Mouse (Mus musculus) left cerebral cortex, adult 9 months (tissue): ENCODE measurements at regions not wholly inside any gene's neighbourhood (a gene's known extent, or its start where the extent isn't known, plus 50 kb on each side); places are given as distances from the start of the nearest gene placed in this dataset.

Experiments
- DNase-seq, 2 experiments: peaks; one replicate each; pipeline ENCODE4 v3.0.0; 2022; ENCODE audit warnings: low spot score in 2 of 2

GRCm38 (mm10) chr9:90683319-90683718, 412.7 kb upstream of the Tbc1d2b start:
- DNase-seq: no peak

DNA sequence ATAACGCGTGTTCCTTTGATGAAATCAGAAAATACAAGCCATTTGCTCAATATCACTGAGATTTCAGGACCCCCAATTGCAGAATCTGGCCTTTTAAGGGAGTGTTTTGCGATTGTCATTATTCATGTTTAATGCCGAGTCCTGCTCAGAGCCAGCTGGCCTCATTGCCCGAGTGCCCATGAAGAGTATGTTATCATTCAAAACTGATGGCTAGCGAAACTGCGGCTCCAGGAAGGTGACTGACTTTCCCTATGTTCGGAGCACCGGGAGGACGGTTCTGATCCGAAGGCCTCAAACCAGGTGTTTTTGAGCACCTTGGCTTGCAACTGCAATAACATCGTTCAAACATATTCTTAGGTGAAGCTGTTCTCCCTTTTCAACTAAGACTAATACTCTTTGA, 419.5 kb upstream of the Tbc1d2b start:
- no peak for DNase-seq

DNA sequence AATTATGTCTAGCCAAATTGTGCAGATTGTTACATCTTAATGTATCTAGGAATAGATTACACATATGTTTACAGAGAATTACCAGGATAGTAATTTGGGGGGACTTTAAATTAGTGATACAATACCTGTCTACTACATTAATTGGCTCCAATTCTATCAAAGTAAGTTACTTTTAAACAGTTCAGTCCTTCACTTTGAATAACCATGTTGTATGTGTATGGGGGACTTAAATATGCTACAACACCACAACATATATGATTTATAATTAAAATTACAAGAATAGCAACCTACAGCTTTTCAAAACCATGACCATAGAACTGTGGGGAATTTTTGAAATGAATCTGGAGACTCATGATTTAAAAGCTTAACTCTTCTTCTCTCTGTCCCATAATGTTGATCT, 420.5 kb upstream of the Tbc1d2b start:
- no peak for DNase-seq

DNA sequence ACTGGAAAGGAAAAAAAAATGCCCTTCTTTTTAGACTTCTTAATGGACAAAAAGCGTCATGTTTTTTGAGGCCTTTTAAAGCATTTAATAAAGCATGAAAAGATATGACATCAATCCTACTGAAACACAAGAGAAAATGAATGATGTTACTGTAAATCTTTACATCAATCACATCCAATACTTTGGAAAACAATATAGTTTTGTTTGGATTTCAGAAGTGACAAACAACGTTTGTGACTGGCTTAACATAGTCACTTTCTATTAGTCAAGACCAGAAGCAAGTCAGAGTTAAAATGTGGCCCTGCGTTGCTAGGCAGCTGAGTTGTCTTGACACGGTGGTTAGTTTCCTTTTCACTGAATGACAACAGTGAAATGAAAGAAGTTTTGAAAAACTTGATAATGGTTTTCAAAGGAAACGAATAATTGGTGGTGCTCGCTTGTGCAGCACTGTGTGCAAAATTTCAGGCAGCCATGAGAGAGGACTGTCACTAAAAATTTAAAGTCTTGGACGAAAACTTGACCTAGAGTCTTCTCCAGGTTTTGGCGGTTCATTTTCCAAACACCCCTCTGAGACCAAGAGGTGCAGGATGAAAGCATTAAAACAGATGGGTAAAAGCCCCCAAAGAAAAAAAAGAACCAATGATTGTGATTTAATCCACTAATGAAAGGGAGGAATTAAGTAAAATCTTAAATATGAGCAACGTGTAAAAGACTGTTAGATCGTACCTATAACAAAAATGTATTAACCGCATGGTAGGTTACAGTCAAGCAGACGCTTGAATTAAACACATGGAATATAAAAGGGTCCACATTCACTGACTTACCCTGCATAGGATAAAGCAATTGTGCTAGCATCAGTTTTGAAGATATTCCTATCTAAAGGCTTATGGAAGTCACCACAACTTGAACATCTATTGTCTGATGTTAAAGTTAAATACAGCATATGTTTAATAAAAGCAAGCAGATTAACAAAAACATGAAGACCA, 421.4 kb upstream of the Tbc1d2b start:
- DNase-seq: no peak

DNA sequence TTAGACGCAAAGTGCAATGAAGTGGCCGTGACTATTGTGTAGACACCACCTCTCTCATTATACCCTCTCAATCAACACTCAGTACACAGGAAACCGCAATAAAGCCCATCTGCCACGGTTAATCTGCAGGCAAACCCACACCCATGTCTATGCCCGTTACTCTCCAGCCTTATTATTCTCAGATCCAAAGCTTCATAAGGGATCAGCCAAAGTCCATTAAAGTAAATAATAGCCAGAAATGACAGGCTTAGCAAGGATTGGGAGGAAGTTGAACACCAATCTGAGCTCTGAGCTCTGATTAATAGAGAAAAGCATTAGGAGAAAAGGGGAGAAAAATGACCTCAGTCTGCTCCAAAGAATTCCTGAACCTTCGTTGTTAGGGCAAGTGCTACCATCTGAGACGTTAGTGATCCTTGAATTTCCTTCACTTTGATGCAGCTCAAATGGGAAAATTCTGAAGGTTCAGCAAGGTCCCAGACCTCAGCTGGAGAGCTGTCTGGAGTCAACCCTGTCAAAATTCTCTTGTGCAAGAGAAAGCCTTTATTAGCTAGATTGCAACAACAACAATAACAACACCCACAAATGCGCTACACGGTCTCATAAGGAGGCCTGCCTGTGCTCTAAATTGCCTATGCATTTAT, 422.5 kb upstream of the Tbc1d2b start:
- DNase-seq: no peak

GRCm38 (mm10) chr9:90694051-90694645, 423.5 kb upstream of the Tbc1d2b start:
- DNase-seq: no peak

DNA sequence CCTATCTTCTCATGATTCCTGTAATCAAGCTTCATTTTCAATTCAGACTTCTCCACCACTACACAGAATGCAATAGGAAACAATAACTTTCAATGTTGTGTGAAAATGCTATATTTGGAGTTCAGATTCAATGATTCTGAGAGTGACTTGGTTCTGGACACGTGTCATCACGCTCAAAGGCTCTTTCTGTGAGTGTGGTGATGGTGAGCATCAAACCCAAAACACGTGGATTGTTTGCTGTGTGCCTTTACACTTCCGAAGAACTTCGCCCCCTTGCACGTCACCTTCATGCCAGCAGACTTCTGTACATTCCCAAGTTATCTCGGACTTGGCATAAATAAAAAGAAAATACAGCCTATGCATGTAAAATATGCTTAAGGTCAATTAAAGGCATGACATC, 425.1 kb upstream of the Tbc1d2b start:
- DNase-seq: no peak

DNA sequence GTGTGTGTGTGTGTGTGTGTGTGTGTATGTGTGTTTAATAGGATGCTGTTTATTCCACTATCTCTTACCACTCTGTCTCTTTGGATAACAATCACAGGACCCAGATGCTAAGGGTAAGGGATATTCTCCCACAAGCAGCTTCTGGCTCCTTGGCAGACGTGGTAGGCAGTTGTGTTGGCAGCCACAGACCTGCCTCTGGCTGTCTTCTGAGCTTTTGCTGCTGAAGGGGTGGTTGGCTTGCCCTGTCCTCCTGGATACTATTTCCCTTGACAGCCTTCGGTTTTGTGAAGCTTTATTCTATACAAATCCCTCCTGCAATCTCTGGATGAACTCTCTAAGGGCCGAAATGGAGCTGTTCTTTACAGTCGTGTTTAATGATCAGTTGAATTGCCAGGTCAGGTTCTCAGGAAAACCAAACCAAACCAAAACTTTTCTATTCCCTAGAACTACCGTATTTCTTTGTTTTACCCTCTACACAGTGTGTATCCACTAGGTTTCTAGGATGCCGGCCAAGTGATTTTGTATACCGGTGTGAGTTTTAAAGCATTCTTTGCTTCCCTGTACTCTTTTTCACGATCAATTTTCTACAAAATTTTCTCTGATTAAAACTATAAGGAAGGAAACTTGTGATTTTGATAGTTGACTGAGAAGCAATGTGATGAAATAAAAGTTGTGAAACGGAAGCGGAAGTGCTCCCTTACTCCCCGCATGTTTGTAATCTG, 426.8 kb upstream of the Tbc1d2b start:
- no peak for DNase-seq

GRCm38 (mm10) chr9:90698439-90698838, 427.8 kb upstream of the Tbc1d2b start:
- no peak for DNase-seq

DNA sequence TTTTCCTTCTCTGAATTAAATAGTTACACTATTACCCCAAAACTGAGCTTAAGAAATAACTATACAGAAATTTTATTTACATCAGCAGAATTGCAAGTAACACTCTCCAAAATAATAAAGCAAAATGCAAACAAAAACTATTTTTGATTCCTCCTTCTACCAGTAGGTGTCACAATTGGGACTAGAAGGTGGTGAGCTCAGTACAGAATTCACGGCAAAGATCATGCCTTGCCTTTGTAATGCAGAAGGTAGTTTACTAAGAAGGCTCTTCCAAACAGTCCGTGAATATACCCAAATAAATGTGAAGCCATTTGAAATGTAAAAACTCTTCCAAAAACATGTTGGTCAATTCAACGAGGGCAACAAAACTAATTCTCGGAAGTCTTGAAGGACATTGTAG, 428.5 kb upstream of the Tbc1d2b start:
- peak in 1 of 2 experiments; percentile 7 for DNase-seq

- peak in 1 of 2 experiments; percentile 28 for DNase-seq
Observed at GRCm38 (mm10) chr9:90700236-90701179, 429.9 kb upstream of the Tbc1d2b start.

DNA sequence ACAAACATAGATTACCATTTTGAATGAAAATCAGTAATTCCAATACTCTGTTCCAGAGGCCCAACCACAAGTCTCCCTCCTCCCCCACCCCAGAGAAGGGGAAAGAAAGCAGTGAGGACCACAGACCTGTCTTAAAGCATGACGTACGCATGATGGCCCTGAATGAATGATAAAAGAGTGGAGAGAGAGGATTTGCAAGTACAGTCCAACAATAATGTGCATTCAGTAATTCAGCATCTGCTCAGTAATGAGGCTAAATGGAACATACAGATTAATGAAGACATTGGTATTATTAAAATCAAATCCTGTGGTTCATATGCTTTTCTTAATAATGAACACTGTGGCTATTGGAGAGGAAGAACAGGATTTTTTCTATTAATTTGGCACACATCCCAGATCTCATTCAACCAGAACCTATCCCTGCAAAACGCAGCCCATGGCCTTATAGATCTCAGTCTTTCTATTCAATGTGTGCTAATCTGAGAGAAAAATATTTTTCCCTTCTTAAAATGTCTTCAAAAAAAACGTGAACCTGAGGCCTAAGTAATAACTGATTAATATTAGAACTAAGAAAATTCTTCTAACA, 430.7 kb upstream of the Tbc1d2b start:
- no peak for DNase-seq

DNA sequence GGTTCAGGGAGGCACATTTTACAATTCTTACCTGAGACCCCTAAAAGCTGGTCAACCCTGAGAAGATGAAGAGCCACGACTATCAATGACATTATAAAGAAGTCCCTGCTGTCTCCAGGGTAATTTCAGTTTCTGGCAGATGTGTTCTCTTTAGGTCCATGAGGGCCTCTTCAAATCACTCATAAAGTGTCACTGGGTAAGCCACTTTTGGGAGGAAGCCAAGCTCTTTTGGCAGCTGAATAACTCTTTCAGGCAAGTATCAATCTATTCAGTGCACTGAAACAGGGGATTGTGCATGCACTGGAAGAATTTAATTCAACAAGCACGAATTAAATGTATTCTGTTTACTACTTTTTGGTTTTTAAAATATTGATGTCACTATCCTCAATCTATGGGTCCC, 443.1 kb upstream of the Tbc1d2b start:
- DNase-seq: no peak

DNA sequence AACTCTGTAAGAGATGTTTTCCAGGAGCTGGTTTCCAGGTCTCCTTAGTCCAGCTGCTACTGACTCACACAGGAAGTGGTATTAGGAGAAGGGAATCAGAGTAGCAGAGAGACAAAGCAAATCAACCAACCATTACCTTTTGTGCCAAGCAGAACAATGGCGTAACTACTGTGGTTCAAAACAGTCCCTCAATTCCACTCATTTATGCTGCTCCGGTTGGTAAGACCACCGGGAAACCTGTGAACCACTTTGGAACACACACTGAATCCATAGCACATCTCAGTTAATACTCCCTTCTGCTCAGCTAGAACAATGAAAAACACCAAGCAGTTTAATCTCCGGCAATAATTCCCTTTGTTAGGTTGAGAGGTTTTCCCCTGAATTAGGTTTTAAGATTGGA, 460.8 kb upstream of the Tbc1d2b start:
- no peak for DNase-seq

DNA sequence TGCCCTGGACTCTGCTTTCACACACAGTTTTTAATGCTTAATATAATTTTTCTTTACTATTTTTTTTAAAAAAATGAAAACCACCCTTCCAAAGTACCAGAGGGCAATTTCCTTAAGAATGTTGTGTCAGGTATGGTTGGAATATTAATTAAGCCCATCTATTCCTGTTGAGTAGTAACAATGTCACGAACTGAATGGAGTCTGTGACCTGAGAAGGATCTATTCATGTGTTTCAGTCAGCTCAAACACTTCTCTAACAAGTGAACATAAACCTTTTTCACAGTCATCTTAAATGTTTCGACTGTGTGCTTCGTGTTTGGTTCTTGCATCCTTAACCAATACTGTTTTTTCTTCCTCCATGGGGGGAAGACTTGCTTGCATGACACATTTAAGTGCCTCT, 486.6 kb upstream of the Tbc1d2b start:
- no peak for DNase-seq

DNA sequence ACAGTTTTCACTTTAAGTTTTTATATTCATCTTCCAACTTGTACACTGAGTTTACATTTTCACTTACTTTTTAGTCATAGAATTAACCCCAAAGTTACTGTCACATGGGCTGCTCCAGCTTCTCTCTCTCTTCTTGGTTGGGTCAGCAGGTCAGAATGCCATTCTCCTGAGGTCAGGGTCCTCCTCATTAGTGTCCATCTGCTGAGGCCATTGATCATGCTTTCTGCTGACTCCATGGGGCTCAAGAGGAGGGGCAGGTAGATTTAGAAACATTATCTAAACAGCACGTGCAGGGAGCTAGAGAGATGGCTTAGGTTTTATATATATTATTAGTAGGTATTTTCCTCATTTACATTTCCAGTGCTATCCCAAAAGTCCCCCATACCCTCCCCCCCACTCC, 503.7 kb upstream of the Tbc1d2b start:
- no peak for DNase-seq

GRCm38 (mm10) chr9:90789545-90789944, 518.9 kb upstream of the Tbc1d2b start:
- DNase-seq: no peak

DNA sequence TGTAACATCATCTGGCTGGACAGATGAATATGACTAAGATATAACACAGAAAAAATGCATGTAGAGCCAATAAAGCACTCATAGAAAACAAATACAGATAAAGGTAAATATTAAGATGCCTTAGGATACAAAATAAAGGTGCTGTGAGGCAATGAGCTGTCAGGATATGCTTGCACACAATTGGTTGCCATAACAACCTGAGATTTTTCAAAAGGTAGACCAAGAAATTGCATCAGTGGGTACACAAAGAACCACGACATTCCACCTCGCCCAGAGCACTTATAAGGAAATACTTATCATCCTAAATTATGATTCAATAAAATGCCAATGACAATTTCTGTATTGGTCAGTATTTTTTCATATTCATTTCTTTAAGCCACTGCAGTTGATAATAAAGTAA, 521.3 kb upstream of the Tbc1d2b start:
- no peak for DNase-seq

DNA sequence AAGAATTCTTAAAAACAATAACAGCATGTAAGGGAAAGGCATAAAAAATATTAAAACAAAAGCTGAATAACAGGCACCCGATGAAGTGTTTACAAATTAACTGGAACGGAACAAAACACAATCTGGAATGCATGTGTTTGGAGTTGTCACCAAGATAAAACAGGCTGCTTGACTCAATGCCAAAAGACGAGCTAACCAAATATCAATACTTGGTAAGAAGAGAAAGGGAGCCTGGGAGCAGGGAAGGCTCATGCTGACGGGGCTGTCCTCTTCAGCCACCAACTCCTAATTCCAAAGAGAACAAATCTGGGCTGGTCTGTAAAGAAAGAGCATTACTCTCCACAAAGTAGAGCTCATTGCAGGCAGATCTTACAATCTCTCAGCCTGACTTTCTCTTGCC, 545.4 kb upstream of the Zic4 start:
- no peak for DNase-seq

DNA sequence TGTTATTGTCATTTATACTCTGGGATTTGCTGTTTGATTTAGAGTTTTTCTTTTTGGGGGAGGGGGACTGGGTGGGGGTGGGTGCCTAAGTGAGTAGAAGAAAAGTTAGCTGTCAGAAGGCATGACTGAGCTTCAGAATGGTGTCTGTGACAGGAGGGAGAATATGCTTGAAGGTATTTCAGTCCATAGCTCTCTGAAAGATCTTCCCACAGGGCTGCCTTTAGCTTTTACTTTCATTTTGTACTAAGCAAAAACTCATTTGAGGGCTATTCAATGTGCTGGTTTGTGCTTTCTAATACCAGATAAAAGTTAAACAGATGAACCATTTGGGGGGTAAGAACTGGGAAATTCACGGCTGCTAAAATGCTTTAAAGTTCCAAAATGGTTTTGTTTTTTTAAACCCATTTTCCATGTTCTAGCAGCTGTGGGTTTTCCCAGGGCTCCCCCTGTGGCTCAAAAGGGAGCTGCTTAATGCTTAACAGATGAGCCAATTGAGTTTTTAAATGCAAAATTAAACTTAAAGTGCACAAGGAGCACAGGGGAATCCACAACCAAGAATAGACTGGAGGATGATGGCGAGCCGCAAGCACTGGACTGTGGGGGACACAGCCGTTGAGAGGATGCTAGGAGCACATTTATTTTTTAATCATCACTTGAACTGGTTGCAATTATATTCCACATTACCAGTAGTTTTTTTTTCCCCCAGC, 538.5 kb upstream of the Zic4 start:
- DNase-seq: no peak
